Mouse (Mus musculus) layer of hippocampus, adult 2 months (tissue): ENCODE measurements around the gene Fam32a. TPM values are rescaled to one million over a fixed set of nuclear protein-coding genes. Genes with fewer than 3 reads are reported as not detected.

ENCODE experiments used
- DNase-seq, 2 experiments: peaks; one replicate each; pipeline ENCODE4 v3.0.0; 2022; ENCODE audit warnings: low spot score in 2 of 2
- H3K27ac ChIP-seq: fragments of 200-600 bp; 2 replicates; pipeline ENCODE4 v1.8.1; 2022
- H3K4me3 ChIP-seq: fragments of 200-600 bp; 2 replicates; pipeline ENCODE4 v1.8.1; 2022; ENCODE audit warnings: mild to moderate bottlenecking
- CTCF ChIP-seq: fragments of 200-600 bp; conservative IDR thresholded peaks from 2 replicates; pipeline ENCODE4 v1.8.1; 2022; ENCODE audit warnings: antibody characterized with exemption, mild to moderate bottlenecking, moderate library complexity
- long read RNA-seq, 2 experiments: library from polyadenylated mRNA; stranded (forward); transcript quantifications; one replicate each; pipeline ENCODE4 v2.0.0; 2021; ENCODE audit warnings: borderline mapping rate in 2 of 2
- total RNA-seq, 2 experiments: library from RNA; stranded (reverse); gene quantifications; 2 replicates each; pipeline ENCODE4 v1.2.3; 2021

Gene Fam32a
- total RNA-seq, result 10 to 100 TPM; 56.1 to 63.4 TPM
- long read RNA-seq, experiment 1, transcript Fam32a-201 (4 exons, 2,564 nt), result major isoform, 80 of 97 reads
- long read RNA-seq, experiment 1, partial matches to known transcripts, result 10 of 97 reads
- long read RNA-seq, experiment 1, other reads (novel, unspliced or antisense), result 6 of 97 reads
- long read RNA-seq, experiment 2, transcript Fam32a-201 (4 exons, 2,564 nt), result major isoform, 122 of 155 reads
- long read RNA-seq, experiment 2, partial matches to known transcripts, result 22 of 155 reads
- long read RNA-seq, experiment 2, other reads (novel, unspliced or antisense), result 8 of 155 reads

DNA sequence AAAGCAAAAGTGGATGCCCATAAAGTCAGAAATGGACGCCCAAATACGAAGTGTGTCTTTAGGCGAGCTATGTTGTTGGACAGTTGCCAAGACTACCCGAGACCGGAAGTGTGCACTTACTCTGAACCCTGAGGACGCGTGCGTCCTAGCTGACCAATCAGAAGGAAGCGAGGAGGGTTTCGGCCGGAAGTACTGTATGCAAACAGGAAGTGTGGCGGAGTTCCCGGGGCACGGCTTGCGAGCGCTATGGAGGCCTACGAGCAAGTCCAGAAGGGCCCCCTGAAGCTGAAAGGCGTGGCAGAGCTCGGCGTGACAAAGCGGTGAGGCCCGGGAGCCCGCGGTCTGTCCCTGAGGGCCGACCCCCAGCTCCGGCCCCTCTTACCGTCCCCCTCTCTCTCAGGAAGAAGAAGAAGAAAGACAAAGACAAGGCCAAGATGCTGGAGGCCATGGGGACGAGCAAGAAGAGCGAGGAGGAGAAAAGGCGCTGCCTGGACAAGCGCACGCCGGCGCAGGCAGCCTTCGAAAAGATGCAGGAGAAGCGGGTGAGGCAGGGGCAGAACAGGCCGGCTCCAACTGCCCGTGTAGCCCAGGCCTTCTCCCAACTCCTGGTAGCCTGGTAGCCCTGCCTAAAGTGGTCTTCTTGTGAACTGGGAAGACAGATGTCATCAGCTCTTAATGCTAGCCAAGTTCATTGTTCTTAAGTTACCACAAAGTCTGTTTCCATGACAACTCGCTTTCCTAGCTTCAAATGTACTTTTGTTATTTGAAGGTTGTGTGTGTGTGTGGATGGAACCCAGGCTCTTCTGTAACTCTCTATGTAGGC, at the start of gene Fam32a:
Fam32a (plus strand) TSS at position 190 of the 823 bp plus-strand sequence.
- DNase-seq, result peak; percentile 82 to 91
- peak within 1 kb of the TSS; percentile 78 for H3K4me3 ChIP-seq
- peak within 1 kb of the TSS; percentile 86 for H3K27ac ChIP-seq
- no peak for TF ChIP-seq CTCF

DNA sequence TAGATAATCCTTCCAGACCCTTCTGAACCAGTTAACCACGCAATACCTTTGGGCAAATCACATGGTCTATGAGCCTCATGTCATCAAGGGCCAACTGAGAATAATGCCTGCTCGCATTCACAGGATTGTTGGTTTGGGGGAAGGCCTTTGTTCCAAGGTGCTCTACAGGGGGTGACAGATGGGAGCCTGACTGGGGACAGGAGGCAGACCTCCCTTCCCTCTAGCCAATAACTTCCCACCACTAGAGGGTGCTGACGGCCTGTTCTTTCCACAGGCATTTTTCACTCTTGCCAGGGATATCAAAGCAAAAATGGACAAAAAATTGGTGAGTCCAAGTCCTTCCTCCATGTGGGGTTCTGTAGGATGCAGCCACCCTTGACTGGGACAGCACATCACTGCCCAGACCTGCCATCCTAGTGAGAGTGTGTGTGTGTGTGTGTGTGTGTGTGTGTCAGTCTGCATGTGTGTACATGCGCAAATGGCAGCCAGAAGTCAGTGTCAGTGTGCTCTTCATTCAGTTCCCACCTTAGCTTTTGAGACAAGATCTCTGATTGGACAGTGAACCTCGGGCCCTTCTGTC, 42.1 kb upstream of the Fam32a start:
- peak; percentile 88 for TF ChIP-seq CTCF
- Histone ChIP-seq H3K4me3 (no peak overlapping the region), H3K27ac (peak overlapping the region; percentile 46; the same call in 1 of the 2 replicates)
- DNase-seq, result peak; percentile 69 to 82

DNA sequence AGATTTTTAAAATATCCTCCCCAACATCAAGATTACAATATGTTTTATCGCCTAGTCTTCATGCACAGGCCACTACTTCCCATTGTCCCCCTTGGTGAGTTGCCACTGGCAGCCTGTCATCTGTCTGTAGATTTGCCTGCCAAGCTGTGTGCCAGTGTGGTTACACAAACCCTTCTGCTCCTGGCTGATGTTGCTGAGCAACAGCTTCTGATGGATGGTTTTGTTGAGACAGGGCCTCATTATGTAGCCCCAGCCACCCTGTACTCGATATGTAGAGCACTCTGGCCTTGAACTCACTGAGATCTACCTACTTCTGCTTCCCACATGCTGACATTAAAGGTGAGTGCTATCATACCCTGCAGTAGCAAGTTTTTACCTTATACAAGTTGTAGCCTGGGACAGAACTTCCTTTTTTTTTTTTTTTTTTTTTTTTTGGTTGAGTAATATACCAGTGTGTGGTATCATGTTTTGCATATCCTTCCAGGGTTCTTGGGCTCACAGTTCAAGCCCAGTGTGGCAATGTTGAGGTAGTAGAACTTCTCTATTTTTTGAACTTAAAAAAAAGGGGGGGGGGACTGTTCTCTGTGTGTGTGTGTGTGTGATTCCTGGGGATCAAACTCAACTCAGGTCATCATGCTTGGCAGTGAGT, 35.9 kb upstream of the Fam32a start:
- peak; percentile 39 to 58 for DNase-seq
- no peak for TF ChIP-seq CTCF

DNA sequence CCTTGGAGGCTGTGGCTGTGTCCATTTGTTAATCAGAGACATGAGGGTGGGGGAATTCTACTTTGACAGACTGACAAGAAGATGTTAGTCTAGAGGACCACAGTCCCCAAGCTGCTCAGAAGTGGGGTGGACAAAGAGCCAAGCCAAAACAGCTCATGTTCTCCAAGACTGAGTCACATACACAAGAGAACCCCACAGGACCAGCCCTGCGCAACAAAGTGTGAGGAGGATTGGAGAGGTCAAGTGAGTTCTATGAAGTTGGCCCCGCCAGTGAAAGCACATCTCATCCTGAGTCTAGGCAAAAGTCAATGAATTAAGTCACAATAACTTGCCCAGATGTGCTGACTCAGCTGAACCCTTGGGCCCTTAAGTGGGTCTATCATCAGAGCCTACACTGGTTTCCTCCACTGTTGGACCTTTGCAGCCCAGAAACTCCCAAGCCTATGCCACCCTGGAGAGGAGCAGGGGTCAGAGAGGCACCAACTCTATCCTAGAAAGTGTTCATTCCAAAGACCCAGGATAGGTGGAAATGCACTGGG, 31.7 kb upstream of the Fam32a start:
- no peak for TF ChIP-seq CTCF
- Histone ChIP-seq H3K27ac (no peak overlapping the region), H3K4me3 (no peak overlapping the region)
- DNase-seq, result no peak

More for the DNA sequence above, 35.9 kb upstream of the Fam32a start:
- H3K4me3 ChIP-seq, result no peak overlapping the region
- peak overlapping the region; percentile 54; the same call in 1 of the 2 replicates for H3K27ac ChIP-seq

DNA sequence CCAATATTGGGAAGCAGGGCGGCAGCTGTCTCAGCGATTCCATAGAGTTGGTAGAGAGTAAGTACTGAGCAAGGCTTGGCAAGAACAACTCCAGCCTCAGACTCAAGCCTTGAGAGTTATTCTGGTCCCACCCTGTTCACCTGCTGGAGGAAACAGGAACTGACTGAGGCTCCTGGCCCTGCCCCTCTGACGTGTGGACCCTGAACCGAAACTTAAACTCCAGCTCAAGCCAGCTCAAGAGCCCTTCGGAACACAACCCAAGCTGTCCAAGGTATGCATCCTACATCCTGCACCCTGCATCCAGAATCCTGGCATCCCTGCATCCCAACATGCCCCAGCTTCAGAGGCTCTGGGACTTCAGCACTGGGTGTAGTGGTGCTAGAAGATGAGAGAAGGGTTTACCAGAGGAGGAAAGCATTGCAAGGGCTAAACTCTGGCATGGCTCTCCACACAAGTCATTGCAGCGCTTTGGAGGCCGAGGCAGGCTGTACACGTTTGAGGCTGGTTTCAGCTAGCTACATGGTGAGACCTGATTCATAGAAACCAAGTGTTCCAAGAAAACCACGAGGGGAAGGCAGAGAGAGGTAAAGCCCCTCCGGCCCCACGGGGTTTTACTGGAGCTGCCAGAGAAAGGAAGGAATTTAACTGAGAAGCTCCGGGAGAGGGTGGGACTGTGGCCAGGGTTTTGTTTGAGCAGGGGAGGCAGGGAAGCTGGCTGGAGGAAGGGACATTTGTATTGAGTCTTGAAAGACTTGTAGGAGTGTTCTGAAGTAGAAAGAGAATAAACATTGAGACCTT, 29.9 kb upstream of the Fam32a start, which contains the start of gene Hsh2d:
Hsh2d (plus strand) TSS at position 222 of the 798 bp plus-strand sequence.
- no peak for DNase-seq
- TF ChIP-seq CTCF, result peak; percentile 24
- Histone ChIP-seq H3K4me3 (no peak within 1 kb of the TSS), H3K27ac (no peak within 1 kb of the TSS)

DNA sequence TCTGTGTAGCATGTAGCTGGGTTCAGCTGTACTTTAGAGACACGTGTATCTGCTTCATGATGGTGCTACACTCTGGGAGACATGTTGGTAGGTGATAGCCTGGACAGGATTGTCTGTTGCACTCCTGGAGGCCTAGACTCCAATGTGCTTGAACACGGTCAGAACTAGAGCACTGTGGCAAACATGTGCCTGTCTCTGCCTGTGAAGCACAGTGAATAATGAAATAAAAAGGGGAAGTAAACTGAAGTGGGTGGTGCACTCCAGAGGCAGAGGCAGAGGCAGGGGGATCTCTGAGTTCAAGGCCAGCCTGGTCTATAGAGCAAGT, 29.4 kb upstream of the Fam32a start:
- no peak for TF ChIP-seq CTCF
- no peak overlapping the region for H3K27ac ChIP-seq
- H3K4me3 ChIP-seq, result no peak overlapping the region
- DNase-seq, result no peak

DNA sequence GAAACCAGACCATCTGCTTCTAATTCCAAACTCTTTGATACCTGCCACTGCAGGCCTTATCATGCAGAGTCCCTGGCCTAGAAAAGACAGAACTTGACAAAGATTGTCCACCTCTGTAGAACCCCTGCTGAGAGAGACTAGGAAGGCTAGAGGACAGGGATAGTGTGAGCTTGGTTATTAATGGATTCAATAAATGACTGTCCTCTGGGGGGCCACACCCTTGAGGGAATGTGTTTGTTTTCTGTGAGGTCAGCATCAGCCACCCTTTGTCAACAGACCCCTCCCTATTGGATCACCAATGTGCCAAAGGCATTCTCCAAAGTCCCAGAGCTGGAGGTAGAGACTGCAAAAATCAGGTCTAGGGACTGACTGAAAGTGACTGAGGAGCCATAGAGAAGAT, 27.5 kb upstream of the Fam32a start:
- no peak for DNase-seq
- TF ChIP-seq CTCF, result no peak
- H3K4me3 ChIP-seq, result no peak overlapping the region
- no peak overlapping the region for H3K27ac ChIP-seq

DNA sequence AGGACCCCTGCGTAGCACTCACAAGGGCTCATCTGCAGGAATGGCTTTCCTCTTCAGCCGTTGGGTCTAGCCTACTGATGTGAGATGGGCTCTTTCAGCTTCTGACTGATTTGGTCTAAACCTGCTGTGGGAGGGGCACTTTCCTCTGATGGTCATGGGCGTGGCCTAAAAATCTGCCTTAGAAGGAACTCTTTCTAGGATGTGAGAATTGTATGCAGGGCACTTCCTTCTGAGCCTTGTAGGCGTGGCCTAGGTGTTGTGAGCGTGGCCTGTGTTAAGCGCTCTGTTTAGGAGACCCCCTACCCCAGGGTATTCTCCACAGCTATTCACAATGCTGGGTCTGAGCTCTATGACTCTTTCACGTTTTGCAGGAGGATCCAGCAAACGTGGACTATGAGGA, 21.5 kb upstream of the Fam32a start:
- no peak overlapping the region for H3K4me3 ChIP-seq
- TF ChIP-seq CTCF, result no peak
- H3K27ac ChIP-seq, result no peak overlapping the region
- DNase-seq, result no peak

DNA sequence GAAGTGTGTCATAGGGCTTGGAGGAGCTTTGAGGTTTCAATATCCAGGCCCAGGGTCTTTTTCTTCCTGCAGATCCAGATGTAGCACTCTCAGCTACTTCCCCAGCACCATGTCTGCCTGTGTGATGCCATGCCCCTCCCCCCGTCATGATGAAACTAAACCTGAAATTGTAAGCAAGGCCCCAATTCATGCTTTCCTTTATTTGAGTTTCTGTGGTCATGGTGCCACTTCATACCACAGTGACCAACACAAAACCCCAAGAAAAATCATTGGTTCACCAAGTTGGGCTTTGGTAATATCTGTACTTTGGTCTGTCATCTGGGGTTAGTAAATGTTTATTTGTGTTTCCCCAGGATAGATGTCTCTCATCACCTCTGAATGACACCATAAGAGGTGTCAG, 10.9 kb upstream of the Fam32a start:
- Histone ChIP-seq H3K27ac (no peak overlapping the region), H3K4me3 (no peak overlapping the region)
- no peak for TF ChIP-seq CTCF
- no peak for DNase-seq

DNA sequence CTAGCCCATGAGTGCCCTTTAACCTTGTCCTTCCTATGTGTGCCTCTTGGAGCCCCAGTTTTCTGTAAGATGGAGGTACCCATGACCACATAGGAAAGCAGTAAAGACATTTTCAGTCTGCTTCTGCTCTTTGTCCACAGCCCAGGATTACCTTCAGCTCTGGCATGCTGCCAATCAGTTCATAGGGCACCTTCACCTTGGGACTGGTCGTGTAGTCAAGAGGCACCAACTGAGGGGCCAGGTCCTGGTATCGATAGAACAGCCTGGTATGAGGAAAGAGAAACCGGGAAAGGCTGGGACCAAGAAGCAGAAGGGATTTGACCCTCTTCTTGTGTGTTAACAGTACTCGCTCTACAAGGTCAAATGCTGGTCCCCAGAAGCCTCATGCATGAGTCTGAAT, 9.3 kb upstream of the Fam32a start:
- no peak for TF ChIP-seq CTCF
- Histone ChIP-seq H3K27ac (no peak overlapping the region), H3K4me3 (no peak overlapping the region)
- DNase-seq, result no peak

DNA sequence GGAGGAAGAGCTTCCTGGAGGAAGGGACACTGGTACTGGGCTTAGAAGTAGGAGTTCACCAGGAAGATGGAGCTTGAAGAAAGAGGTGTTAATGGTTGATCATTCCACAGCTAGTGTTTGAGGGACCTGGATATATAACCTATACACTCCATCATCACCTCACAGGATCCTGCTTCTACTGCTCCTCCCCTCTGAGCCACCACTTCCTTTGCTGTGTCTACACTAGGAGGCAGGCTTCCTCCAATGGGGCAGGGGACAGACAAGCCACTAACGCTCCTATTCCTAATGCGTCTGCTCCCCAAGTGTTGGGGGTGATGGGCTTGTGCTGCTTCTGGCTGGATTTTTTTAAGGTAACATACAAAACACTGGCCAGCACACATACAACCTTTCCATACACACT, 8.8 kb upstream of the Fam32a start:
- TF ChIP-seq CTCF, result no peak
- DNase-seq, result no peak

DNA sequence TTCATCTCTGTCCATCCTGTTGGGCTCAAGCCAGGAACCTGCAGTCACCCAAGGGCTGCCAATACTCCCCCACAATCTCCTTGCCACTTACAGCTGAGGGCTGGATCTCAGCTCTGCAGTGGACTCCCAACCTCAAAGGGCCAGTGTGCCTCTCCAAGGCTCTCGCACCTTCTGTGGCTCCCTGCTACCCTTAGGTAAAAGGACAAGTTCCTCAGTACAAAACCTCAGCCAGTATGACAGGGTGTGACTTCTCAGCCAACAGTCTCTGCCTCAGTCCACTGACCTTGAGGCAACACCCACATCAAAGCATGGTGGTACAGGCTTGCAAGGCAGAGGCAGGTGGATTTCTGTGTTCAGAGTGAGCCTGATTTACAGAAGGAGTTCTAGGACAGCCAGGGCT, 7.7 kb upstream of the Fam32a start:
- no peak overlapping the region for H3K4me3 ChIP-seq
- DNase-seq, result no peak
- TF ChIP-seq CTCF, result no peak

More for the DNA sequence above, 8.8 kb upstream of the Fam32a start:
- no peak overlapping the region for H3K27ac ChIP-seq
- H3K4me3 ChIP-seq, result no peak overlapping the region

More for the DNA sequence above, 7.7 kb upstream of the Fam32a start:
- H3K27ac ChIP-seq, result no peak overlapping the region
